Mouse (Mus musculus) liver, embryonic 14.5 days (tissue): ENCODE results near the gene Hbq1a. TPM values are rescaled to one million over a fixed set of nuclear protein-coding genes. Genes with fewer than 3 reads are reported as not detected.

Experiments
- ATAC-seq: fragments of 200-750 bp; cut with Nextera tagmentation; 2 replicates; pipeline ENCODE4 v1.8.0; 2017; ENCODE audit warnings: moderate number of reproducible peaks, mild to moderate bottlenecking, moderate library complexity; ENCODE audit not compliant: insufficient read depth
- DNase-seq, 3 experiments: peaks; one replicate each; pipeline ENCODE4 v3.0.0-alpha.2; 2012 to 2013; ENCODE audit warnings: low read depth in 3 of 3, low spot score in 3 of 3
- H3K27ac ChIP-seq: fragments of 300-500 bp; sonication (generic); 2 replicates; pipeline ENCODE4 v1.5.1; 2014; ENCODE audit warnings: moderate library complexity, mild to moderate bottlenecking, control low read depth, inconsistent platforms
- H3K27me3 ChIP-seq: fragments of 300-500 bp; sonication (generic); 2 replicates; pipeline ENCODE4 v1.6.1; 2014; ENCODE audit warnings: mild to moderate bottlenecking, low read length, moderate library complexity; ENCODE audit not compliant: control insufficient read depth, insufficient read depth
- H3K36me3 ChIP-seq: fragments of 300-500 bp; sonication (generic); replicated peaks from 2 replicates; pipeline ENCODE4 v1.6.1; 2014; ENCODE audit warnings: low read depth; ENCODE audit not compliant: control insufficient read depth, insufficient read depth
- H3K4me1 ChIP-seq, 2 experiments: fragments of 200-500 bp in 1 of 2; fragments of 300-500 bp in 1 of 2; sonication (generic) in 1 of 2; replicated peaks; 2 replicates each; pipeline ENCODE4 v1.6.1; 2012 to 2014; ENCODE audit warnings: antibody characterized with exemption in 1 of 2, inconsistent platforms in 1 of 2, low read length in 1 of 2; ENCODE audit not compliant: control insufficient read depth in 2 of 2, insufficient read depth in 2 of 2
- H3K4me2 ChIP-seq: fragments of 300-500 bp; sonication (generic); 2 replicates; pipeline ENCODE4 v1.6.1; 2014; ENCODE audit warnings: low read depth, mild to moderate bottlenecking, control low read depth, moderate library complexity
- H3K4me3 ChIP-seq, 2 experiments: fragments of 200-500 bp in 1 of 2; fragments of 300-500 bp in 1 of 2; sonication (generic) in 1 of 2; 2 replicates each; pipeline ENCODE4 v1.5.1; 2012 to 2014; ENCODE audit warnings: low read depth in 2 of 2, low read length in 2 of 2, mild to moderate bottlenecking in 2 of 2, control low read depth in 1 of 2, inconsistent platforms in 1 of 2, moderate library complexity in 1 of 2; ENCODE audit not compliant: insufficient read depth in 1 of 2
- H3K9ac ChIP-seq: fragments of 300-500 bp; sonication (generic); replicated peaks from 2 replicates; pipeline ENCODE4 v1.6.1; 2014; ENCODE audit warnings: mild to moderate bottlenecking, control low read depth, moderate library complexity
- H3K9me3 ChIP-seq: fragments of 300-500 bp; sonication (generic); 2 replicates; pipeline ENCODE4 v1.6.1; 2016; ENCODE audit warnings: low read length, mixed read lengths; ENCODE audit not compliant: control insufficient read depth
- CTCF ChIP-seq: IDR thresholded peaks from 2 replicates; pipeline ENCODE4 v1.5.1; 2016; ENCODE audit warnings: antibody characterized with exemption, low read depth, control low read depth
- EP300 ChIP-seq: IDR thresholded peaks from 2 replicates; pipeline ENCODE4 v1.6.1; 2016; ENCODE audit warnings: antibody characterized with exemption, low read depth
- WGBS: fragments of 180-500 bp; shearing (Covaris S2); extraction: QIAGEN DNeasy Blood & Tissue Kit; methylation state at CpG from one replicate; pipeline ENCODE4 v1.1.7; 2014; ENCODE audit not compliant: insufficient replicate concordance; 5-methylcytosine and 5-hydroxymethylcytosine counted together
- polyA plus RNA-seq, 2 experiments: library from polyadenylated mRNA; depleted of rRNA in 1 of 2; stranded (reverse) in 1 of 2; unstranded in 1 of 2; fragments of >200 nt; fragmentation: Nextera tagmentation in 1 of 2; extraction: Ambion mirVana in 1 of 2; gene quantifications; 2 replicates each; pipeline versions ENCODE4 v1.2.1 to v1.2.3; 2012 to 2014

The Hbq1a gene
- polyA plus RNA-seq, 2 experiments = 7.9 to 9.1 TPM

GRCm38 (mm10) chr11:32307006-32307405 is 7.1 kb downstream of the Hbq1a start:
- no peak overlapping the region for H3K9ac ChIP-seq
- H3K4me2 ChIP-seq = peak overlapping the region; percentile 17; the same call in 1 of the 2 replicates
- H3K27ac ChIP-seq = no peak overlapping the region
- H3K9me3 ChIP-seq = no peaks in the 10 kb centered on the region
- H3K27me3 ChIP-seq = no peaks in the 10 kb centered on the region
- ATAC-seq (peak; percentile 64), DNase-seq (no peak)
- no peak for TF ChIP-seq CTCF
- 0 out of 2 replicates have a peak, but pooled peaks have one; percentile 9 for TF ChIP-seq EP300
- H3K4me1 ChIP-seq = peaks cover 3 to 11% of the 10 kb centered on the region in 2 experiments
- 55% methylated on average over 1 of the region's 1 CpGs for WGBS
- no peak overlapping the region for H3K4me3 ChIP-seq
- peaks cover 4% of the 10 kb centered on the region; the same call in 1 of the 2 replicates for H3K36me3 ChIP-seq

- Histone ChIP-seq H3K27me3 (no peaks in the 10 kb centered on the region), H3K4me2 (no peak overlapping the region), H3K36me3 (no peaks in the 10 kb centered on the region), H3K9me3 (no peaks in the 10 kb centered on the region), H3K4me3 (no peak overlapping the region), H3K27ac (no peak overlapping the region), H3K4me1 (peaks cover 3 to 11% of the 10 kb centered on the region in 2 experiments), H3K9ac (no peak overlapping the region)
- TF ChIP-seq CTCF = no peak
- no peak for TF ChIP-seq EP300
- 52% methylated on average over 4 of the region's 4 CpGs for WGBS
- ATAC-seq (no peak), DNase-seq (no peak)
Observed at GRCm38 (mm10) chr11:32309446-32309845, 9.6 kb downstream of the Hbq1a start.

- Histone ChIP-seq H3K4me2 (no peak overlapping the region), H3K27me3 (no peaks in the 10 kb centered on the region), H3K4me3 (no peak overlapping the region), H3K27ac (no peak overlapping the region), H3K36me3 (no peaks in the 10 kb centered on the region), H3K9ac (no peak overlapping the region), H3K9me3 (no peaks in the 10 kb centered on the region), H3K4me1 (peaks cover 3 to 11% of the 10 kb centered on the region in 2 experiments; a peak in 3 of 4 replicates)
- WGBS = 41% methylated on average over 3 of the region's 3 CpGs
- no peak for DNase-seq
- TF ChIP-seq CTCF (no peak), EP300 (no peak)
- ATAC-seq = no peak
Observed at GRCm38 (mm10) chr11:32309928-32310327, 10.1 kb downstream of the Hbq1a start.

GRCm38 (mm10) chr11:32316009-32316408 is 16.1 kb downstream of the Hbq1a start:
- peaks cover 2 to 3% of the 10 kb centered on the region in 2 experiments; a peak in 3 of 4 replicates for H3K4me1 ChIP-seq
- H3K4me2 ChIP-seq = no peak overlapping the region
- 53% methylated on average over 3 of the region's 3 CpGs for WGBS
- H3K9ac ChIP-seq = no peak overlapping the region
- H3K9me3 ChIP-seq = no peaks in the 10 kb centered on the region
- no peak for DNase-seq
- H3K4me3 ChIP-seq = no peak overlapping the region
- H3K27ac ChIP-seq = no peak overlapping the region
- TF ChIP-seq EP300 = no peak
- no peak for TF ChIP-seq CTCF
- no peaks in the 10 kb centered on the region for H3K27me3 ChIP-seq
- ATAC-seq = no peak
- no peaks in the 10 kb centered on the region for H3K36me3 ChIP-seq

- ATAC-seq (peak; percentile 40), DNase-seq (no peak)
- Histone ChIP-seq H3K27ac (no peak overlapping the region; the same call in 1 of the 2 replicates), H3K9ac (no peak overlapping the region), H3K27me3 (no peaks in the 10 kb centered on the region; the same call in 1 of the 2 replicates), H3K4me2 (no peak overlapping the region), H3K36me3 (no peaks in the 10 kb centered on the region), H3K9me3 (no peaks in the 10 kb centered on the region), H3K4me3 (no peak overlapping the region), H3K4me1 (peaks cover 2 to 4% of the 10 kb centered on the region in 2 experiments; a peak in 3 of 4 replicates)
- no peak for TF ChIP-seq CTCF
- TF ChIP-seq EP300 = no peak
- WGBS = 54% methylated on average over 11 of the region's 11 CpGs
Observed at GRCm38 (mm10) chr11:32320507-32321195, 20.8 kb downstream of the Hbq1a start.
